Mouse (Mus musculus) stomach, embryonic 14.5 days (tissue): ENCODE measurements around the gene Gm11213. TPM values are rescaled to one million over a fixed set of nuclear protein-coding genes. Genes with fewer than 3 reads are reported as not detected.
A peak's percentile ranks its signal among the peaks of the same experiment; 100 is the strongest.

Experiments
- ATAC-seq: fragments of 200-750 bp; cut with Nextera tagmentation; 2 replicates; pipeline ENCODE4 v1.8.0; 2017; ENCODE audit warnings: low read depth, moderate TSS enrichment; ENCODE audit not compliant: insufficient number of reproducible peaks, insufficient read depth, low FRiP score
- H3K27ac ChIP-seq: fragments of 300-500 bp; sonication (generic); 2 replicates; pipeline ENCODE4 v1.5.1; 2014; ENCODE audit warnings: mild to moderate bottlenecking, low read length, moderate library complexity, mixed read lengths
- H3K27me3 ChIP-seq: fragments of 300-500 bp; sonication (generic); 2 replicates; pipeline ENCODE4 v1.6.1; 2014; ENCODE audit warnings: low read length, control low read depth, mixed read lengths; ENCODE audit not compliant: control insufficient read depth, insufficient read depth
- H3K36me3 ChIP-seq: fragments of 300-500 bp; sonication (generic); 2 replicates; pipeline ENCODE4 v1.6.1; 2014; ENCODE audit warnings: mild to moderate bottlenecking, control low read depth, low read length, moderate library complexity, mixed read lengths; ENCODE audit not compliant: control insufficient read depth, insufficient read depth
- H3K4me1 ChIP-seq: fragments of 300-500 bp; sonication (generic); 2 replicates; pipeline ENCODE4 v1.6.1; 2014; ENCODE audit warnings: low read length, control low read depth, mixed read lengths; ENCODE audit not compliant: control insufficient read depth, insufficient read depth
- H3K4me2 ChIP-seq: fragments of 300-500 bp; sonication (generic); replicated peaks from 2 replicates; pipeline ENCODE4 v1.6.1; 2014; ENCODE audit warnings: low read depth, low read length, control low read depth
- H3K4me3 ChIP-seq: fragments of 300-500 bp; sonication (generic); 2 replicates; pipeline ENCODE4 v1.5.1; 2014; ENCODE audit warnings: low read depth, low read length, control low read depth
- H3K9ac ChIP-seq: fragments of 300-500 bp; sonication (generic); replicated peaks from 2 replicates; pipeline ENCODE4 v1.6.1; 2014; ENCODE audit warnings: low read depth, mild to moderate bottlenecking, control low read depth, low read length, moderate library complexity, mixed read lengths
- H3K9me3 ChIP-seq: fragments of 300-500 bp; sonication (generic); 2 replicates; pipeline ENCODE4 v1.6.1; 2016; ENCODE audit warnings: low read depth, low read length, control low read depth; ENCODE audit not compliant: control insufficient read depth
- WGBS: fragments of 180-500 bp; shearing (Covaris S2); extraction: QIAGEN DNeasy Blood & Tissue Kit; methylation state at CpG from one replicate; pipeline ENCODE4 v1.1.7; 2014; 5-methylcytosine and 5-hydroxymethylcytosine counted together
- polyA plus RNA-seq: library from polyadenylated mRNA; unstranded; fragments of >200 nt; fragmentation: Nextera tagmentation; extraction: Ambion mirVana; gene quantifications from 2 replicates; pipeline ENCODE4 v1.2.1, GENCODE M21; 2014

Gm11213 gene
- polyA plus RNA-seq, 1 experiment from 2014 or later: not detected

DNA sequence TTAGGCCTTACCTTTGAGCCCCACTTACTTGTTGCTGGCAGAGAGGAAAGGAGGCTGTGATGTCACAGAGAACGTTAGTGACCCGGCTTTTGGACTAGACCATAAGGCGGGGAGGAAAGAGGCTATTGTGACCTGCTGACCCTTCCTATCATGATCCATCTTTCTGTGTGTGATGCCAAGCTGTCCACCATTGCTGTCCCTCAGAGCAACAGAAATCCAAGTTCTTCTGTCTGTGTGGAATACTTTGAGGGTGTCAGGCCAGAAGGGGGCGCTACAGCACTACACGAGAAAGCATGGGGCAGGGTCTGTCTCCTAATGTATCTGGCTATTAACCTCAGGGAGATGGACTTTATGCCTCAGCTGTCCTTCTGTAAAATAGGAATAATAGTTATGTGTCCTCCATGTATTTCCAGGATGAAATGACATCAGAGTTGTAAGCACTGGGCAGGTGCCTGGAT, 17.3 kb upstream of the Gm11213 start, which contains the start of gene Tex48:
Gene Tex48 (minus strand): TSS at position 51 of the 458 bp plus-strand sequence.
- no peak for ATAC-seq
- Histone ChIP-seq H3K4me3 (no peak within 1 kb of the TSS), H3K4me2 (no peak within 1 kb of the TSS), H3K27ac (no peak within 1 kb of the TSS), H3K27me3 (no peaks in the 10 kb centered on the region), H3K9ac (no peak within 1 kb of the TSS), H3K36me3 (no peaks in the 10 kb centered on the region), H3K9me3 (no peaks in the 10 kb centered on the region), H3K4me1 (no peaks in the 10 kb centered on the region)
- WGBS: 43% methylated on average over 5 of the region's 5 CpGs

DNA sequence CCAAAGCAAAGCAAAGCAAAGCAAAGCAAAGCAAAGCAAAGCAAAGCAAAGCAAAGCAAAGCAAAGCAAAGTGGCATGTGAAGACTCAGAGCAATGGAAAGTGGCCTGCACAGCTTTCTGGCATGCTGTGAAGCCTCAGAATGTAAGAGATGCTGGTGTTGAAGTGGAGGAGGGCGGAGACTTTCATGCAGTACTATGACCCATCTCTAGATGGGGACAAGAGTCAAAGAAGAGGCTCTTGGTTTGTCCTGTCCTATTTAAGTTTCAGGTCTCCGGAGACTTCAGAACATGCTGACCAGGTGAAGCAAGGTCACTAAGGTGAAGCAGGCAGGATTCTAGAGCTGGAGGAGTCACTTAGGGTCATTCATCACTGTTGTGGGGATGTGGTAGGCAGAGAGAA, 16.8 kb upstream of the Gm11213 start:
- Histone ChIP-seq H3K9me3 (no peaks in the 10 kb centered on the region), H3K4me1 (no peaks in the 10 kb centered on the region), H3K9ac (no peak overlapping the region), H3K4me2 (no peak overlapping the region), H3K36me3 (no peaks in the 10 kb centered on the region), H3K27me3 (no peaks in the 10 kb centered on the region), H3K4me3 (no peak overlapping the region), H3K27ac (no peak overlapping the region)
- WGBS: 68% methylated on average over 2 of the region's 2 CpGs
- ATAC-seq: no peak

DNA sequence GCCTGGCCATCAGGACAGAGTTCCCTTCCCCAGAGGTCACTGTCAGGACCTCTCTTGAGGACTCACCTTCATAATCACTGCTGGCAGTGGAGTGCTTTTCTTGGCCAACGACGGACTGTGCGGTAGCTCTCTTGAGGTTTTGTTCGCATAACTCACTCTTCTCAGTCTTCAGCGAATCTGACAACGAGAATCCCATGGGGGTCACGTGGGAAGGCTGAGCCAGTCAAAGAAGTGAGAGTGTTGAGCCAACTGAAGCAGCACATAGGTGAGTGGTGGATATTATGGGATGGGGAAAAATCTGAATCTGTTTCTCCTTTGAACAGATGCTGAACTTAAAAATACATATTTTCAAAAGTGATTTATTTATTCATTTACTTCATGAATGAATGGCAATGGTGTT, 3.3 kb upstream of the Gm11213 start:
- WGBS: 82% methylated on average over 7 of the region's 7 CpGs
- H3K9ac ChIP-seq: no peak overlapping the region
- no peak for ATAC-seq
- no peak overlapping the region for H3K4me2 ChIP-seq
- H3K27me3 ChIP-seq: no peaks in the 10 kb centered on the region
- H3K9me3 ChIP-seq: no peaks in the 10 kb centered on the region
- H3K4me3 ChIP-seq: no peak overlapping the region
- H3K36me3 ChIP-seq: no peaks in the 10 kb centered on the region
- H3K4me1 ChIP-seq: no peaks in the 10 kb centered on the region
- H3K27ac ChIP-seq: no peak overlapping the region

DNA sequence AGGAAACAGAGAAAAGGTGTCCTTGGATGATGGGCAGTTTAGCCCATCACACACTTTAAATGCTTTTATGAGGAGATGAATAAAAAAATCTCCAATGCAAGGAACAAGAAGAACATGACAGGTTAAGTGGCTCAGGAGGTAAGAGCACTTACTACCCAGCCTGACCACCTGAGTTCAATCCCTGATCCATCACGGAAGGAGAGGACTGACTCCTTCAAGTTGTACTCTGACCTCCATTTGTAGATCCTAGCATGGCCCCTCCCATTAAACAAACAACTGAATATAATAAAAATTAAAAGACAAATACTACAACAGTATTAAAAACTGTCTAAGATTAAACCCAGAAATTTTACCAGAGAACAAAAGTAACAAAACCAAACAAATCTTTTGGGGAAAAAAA, 907 bp upstream of the Gm11213 start:
- Histone ChIP-seq H3K4me1 (no peaks in the 10 kb centered on the region), H3K27ac (no peak overlapping the region), H3K9ac (no peak overlapping the region), H3K36me3 (no peaks in the 10 kb centered on the region), H3K4me3 (no peak overlapping the region), H3K27me3 (no peaks in the 10 kb centered on the region), H3K9me3 (no peaks in the 10 kb centered on the region), H3K4me2 (no peak overlapping the region)
- 62% methylated on average over 1 of the region's 1 CpGs for WGBS
- no peak for ATAC-seq

DNA sequence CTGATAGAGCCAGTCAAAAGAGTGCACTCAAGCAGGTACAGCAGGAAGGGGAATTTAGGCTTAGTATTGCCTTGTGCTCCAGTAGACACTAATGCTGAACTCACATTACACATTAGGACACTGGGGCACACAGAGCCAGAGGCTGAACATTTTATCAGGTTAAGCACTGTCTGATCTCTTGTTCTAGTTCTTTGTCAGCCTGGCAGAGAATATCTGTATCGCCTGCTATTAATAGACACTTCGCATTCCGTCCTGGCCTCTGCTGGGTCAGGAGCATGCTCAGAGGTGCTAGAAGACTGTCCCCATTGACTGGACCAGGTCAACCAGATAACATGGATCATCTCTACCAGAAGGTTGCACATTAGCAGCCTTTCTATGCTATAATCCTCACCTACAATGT, 484 bp upstream of the Gm11213 start:
- Histone ChIP-seq H3K4me2 (no peak overlapping the region), H3K36me3 (no peaks in the 10 kb centered on the region), H3K4me1 (no peaks in the 10 kb centered on the region), H3K27me3 (no peaks in the 10 kb centered on the region), H3K9me3 (no peaks in the 10 kb centered on the region), H3K9ac (no peak overlapping the region), H3K27ac (no peak overlapping the region), H3K4me3 (no peak overlapping the region)
- 93% methylated on average over 3 of the region's 3 CpGs for WGBS
- no peak for ATAC-seq

DNA sequence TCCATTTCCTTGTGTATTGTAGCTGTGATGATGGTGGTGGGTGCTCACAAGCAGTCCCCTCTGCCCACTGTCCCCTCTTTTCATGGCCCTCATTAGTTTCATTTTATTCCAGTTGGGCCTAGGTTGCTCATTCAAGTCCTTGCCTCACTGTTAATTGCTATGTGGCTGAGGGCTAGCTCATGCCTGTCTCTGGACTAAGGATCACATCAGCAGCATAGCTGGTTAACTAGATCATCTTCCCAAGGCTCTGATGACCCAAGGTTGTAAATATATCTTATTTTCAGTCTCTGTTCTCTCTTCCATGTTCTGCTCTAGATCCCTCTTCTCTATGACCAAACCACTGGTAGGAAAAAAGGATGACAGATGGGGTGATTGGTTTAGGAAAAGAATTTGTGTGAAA, 3.8 kb downstream of the Gm11213 start:
- H3K27ac ChIP-seq: no peak overlapping the region
- H3K4me1 ChIP-seq: no peaks in the 10 kb centered on the region
- no peak for ATAC-seq
- no peak overlapping the region for H3K4me3 ChIP-seq
- H3K4me2 ChIP-seq: no peak overlapping the region
- no peaks in the 10 kb centered on the region for H3K36me3 ChIP-seq
- no peaks in the 10 kb centered on the region for H3K9me3 ChIP-seq
- H3K9ac ChIP-seq: no peak overlapping the region
- no peaks in the 10 kb centered on the region for H3K27me3 ChIP-seq

DNA sequence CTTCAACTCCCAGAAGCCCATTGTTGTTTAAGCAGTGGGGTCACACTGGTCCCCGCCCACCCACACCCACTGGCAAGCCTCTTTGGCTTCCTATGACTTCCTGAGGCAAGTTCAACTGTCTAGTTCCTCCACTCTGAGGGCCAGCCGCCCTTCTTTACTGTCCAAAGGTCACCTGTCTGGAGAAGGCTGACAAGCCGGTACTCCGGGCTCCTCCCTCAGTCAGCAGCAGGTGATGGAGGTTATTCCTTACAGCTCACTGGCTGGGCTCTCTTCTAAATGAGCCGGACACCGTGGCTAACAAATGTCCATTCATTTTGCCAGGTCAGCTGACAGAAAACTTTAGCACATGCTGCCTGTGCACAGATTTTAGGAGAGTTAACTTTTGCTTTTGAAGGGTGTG, 4.3 kb downstream of the Gm11213 start:
- Histone ChIP-seq H3K4me3 (no peak overlapping the region), H3K4me2 (no peak overlapping the region), H3K27me3 (no peaks in the 10 kb centered on the region), H3K9ac (no peak overlapping the region), H3K4me1 (no peaks in the 10 kb centered on the region), H3K36me3 (no peaks in the 10 kb centered on the region), H3K27ac (no peak overlapping the region), H3K9me3 (no peaks in the 10 kb centered on the region)
- peak; percentile 78; the same call in 1 of the 2 replicates for ATAC-seq
- 64% methylated on average over 6 of the region's 6 CpGs for WGBS

DNA sequence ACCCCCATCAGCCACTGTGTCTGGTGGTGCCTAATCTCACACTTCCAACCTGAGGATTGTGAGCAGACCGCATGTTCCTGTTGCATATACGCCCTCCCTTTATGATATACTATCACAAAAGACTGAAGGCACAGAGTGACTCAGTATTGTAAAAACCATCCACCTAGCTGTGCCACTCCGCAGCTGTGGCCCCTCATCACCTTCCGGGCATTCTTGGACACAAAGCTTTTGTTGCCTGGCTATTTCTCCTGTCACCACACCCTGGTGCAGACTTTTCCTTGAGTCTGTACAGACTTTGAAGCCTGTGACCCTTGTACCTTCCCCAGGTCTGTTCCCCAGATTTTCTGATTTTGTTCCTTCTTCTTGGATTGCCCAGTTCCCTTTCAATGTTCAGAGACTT, 9.1 kb downstream of the Gm11213 start:
- Histone ChIP-seq H3K4me2 (no peak overlapping the region), H3K4me1 (0 out of 2 replicates have a peak, but pooled peaks cover 11% of the 10 kb centered on the region), H3K36me3 (no peaks in the 10 kb centered on the region), H3K9me3 (no peaks in the 10 kb centered on the region), H3K9ac (no peak overlapping the region), H3K27me3 (no peaks in the 10 kb centered on the region), H3K27ac (no peak overlapping the region), H3K4me3 (no peak overlapping the region)
- ATAC-seq: no peak
- 93% methylated on average over 4 of the region's 4 CpGs for WGBS

DNA sequence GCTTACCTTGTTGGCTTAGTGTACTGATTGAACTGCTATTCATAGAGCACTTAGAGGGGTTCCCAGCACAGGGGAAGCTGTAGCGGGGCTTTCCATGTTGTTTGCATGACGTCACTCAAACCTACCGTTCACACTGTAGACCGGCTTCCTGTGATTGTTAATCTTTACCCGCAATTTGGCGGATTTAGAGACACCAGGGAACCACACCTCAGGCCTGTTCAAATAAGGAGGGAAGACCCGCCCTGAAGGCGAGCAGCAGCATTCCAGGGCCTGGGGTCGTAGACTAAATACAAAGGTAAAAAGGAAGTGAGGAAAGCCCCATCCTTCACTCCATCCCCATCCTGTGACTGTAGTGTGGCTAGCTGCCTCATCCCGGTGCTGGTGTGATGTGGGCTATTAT, 9.8 kb downstream of the Gm11213 start:
- Histone ChIP-seq H3K27ac (no peak overlapping the region), H3K36me3 (no peaks in the 10 kb centered on the region), H3K4me1 (0 out of 2 replicates have a peak, but pooled peaks cover 11% of the 10 kb centered on the region), H3K9me3 (no peaks in the 10 kb centered on the region), H3K9ac (no peak overlapping the region), H3K4me3 (no peak overlapping the region), H3K4me2 (no peak overlapping the region), H3K27me3 (no peaks in the 10 kb centered on the region)
- WGBS: 43% methylated on average over 10 of the region's 10 CpGs
- 0 out of 2 replicates have a peak, but pooled peaks have one; percentile 44 for ATAC-seq
